Comparison of ENCODE assay signal across 24 mouse cellular contexts in the genomic region with DNA sequence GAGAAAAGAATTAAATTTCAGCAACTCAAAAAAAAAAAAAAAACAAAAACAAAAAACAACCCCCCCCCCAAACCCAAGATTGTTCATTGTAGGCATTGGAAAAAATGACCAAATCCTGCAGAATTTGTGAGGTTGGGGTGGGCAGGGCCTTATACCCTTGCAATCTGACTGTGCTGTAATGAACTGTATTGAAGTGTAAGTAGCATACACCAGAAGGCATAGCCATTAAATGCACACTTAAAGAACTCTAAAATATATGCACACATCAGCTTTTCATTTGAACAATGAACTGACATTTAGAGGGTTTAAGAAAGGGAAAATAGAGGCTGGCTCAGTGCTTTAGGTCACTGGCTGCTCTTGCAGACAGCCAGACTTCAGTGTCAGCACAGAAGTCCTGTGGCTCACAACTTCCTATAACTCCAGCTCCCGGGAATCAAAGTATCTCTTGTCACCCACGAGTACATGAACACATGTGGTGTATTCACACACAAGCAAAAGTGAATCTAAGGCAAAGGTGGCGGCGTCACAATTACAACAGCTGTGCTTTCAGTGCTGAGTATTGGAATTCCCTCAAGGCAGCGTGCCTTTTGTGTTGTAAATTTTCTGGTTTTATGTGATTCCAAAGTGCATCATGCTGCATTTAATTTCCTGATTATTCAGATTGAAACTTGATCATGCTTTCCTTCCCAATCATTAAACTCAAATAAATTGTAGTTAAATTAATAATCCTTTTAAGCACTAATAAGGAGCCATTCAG.
DNase-seq lines count a peak whose midpoint lies in the region; ATAC-seq and TF ChIP-seq lines count a peak whose summit lies in the region.
"Had no signal": no experiment of that assay in that cellular context is flagged by ENCODE, and none has a peak within 500 bp of the region (broad histone marks: within the 10 kb centered on the region; RNA-seq: fewer than 3 reads in every experiment).

No protein-coding gene starts in this region.

- H3K4me2 ChIP-seq in hindbrain, embryonic 11.5 days (replicated peaks; ENCODE audit: low read depth, low read length), result no peak overlapping the region
- no peak overlapping the region for H3K4me2 ChIP-seq in hindbrain, embryonic 12.5 days (replicated peaks)
- H3K4me2 ChIP-seq in neural tube, embryonic 11.5 days (ENCODE audit: low read depth), result no peak overlapping the region
- no peak overlapping the region for H3K4me2 ChIP-seq in midbrain, embryonic 13.5 days (replicated peaks)
- H3K4me2 ChIP-seq: liver, embryonic 12.5 days; neural tube, embryonic 12.5 days; stomach, embryonic 15.5 days had no signal

- no peaks in the 10 kb centered on the region for H3K4me1 ChIP-seq in hindbrain, embryonic 11.5 days (replicated peaks; ENCODE audit: control insufficient read depth, insufficient read depth, low read length)
- H3K4me1 ChIP-seq in hindbrain, embryonic 12.5 days, result no peaks in the 10 kb centered on the region
- H3K4me1 ChIP-seq in neural tube, embryonic 11.5 days (ENCODE audit: control insufficient read depth, insufficient read depth, low read length), result peaks cover 4% of the 10 kb centered on the region; the same call in 1 of the 2 replicates
- peaks cover 9% of the 10 kb centered on the region for H3K4me1 ChIP-seq in midbrain, embryonic 13.5 days (replicated peaks)
- H3K4me1 ChIP-seq in cerebellum, adult 2 months (ENCODE audit: control insufficient read depth, insufficient read depth, low read length), result no peaks in the 10 kb centered on the region
- H3K4me1 ChIP-seq: liver, embryonic 12.5 days had no signal

- 32% methylated on average over 5 of the region's 5 CpGs for whole genome bisulfite sequencing in hindbrain, embryonic 11.5 days
- 26% methylated on average over 5 of the region's 5 CpGs for WGBS in hindbrain, embryonic 12.5 days
- WGBS in neural tube, embryonic 11.5 days, result 36% methylated on average over 5 of the region's 5 CpGs
- 17% methylated on average over 5 of the region's 5 CpGs for WGBS in midbrain, embryonic 13.5 days
- 64% methylated on average over 5 of the region's 5 CpGs for WGBS in cerebellum, adult 2 months

- DNase-seq in hindbrain, embryonic 11.5 days (ENCODE audit: low spot score), result peak; percentile 45
- peak; percentile 40 for DNase-seq in neural tube, embryonic 11.5 days (ENCODE audit: low spot score)
- DNase-seq in neural tube, embryonic 10.5 days (ENCODE audit: extremely low spot score, low spot score), result no peak
- DNase-seq in embryo, embryonic 11 days, result peak; percentile 34
- no peak for DNase-seq in cerebellum, adult 2 months
- DNase-seq in gastrocnemius, postnatal 10 days, result no peak
- DNase-seq: adrenal gland, postnatal 25 days; cerebellum, postnatal 10 days; heart, postnatal 4 days; left cerebral cortex, postnatal 4 days; lung, adult 18-20 months; lung, postnatal 10 days; right cerebral cortex, adult 18-20 months; right cerebral cortex, postnatal 4 days; thymus, postnatal 25 days had no signal

- no peak for ATAC-seq in hindbrain, embryonic 11.5 days (ENCODE audit: low FRiP score)
- no peak for ATAC-seq in hindbrain, embryonic 12.5 days (ENCODE audit: low FRiP score)
- no peak for ATAC-seq in neural tube, embryonic 11.5 days (ENCODE audit: insufficient read depth, low FRiP score, low TSS enrichment)
- 0 out of 2 replicates have a peak, but pooled peaks have one; percentile 45 for ATAC-seq in midbrain, embryonic 13.5 days
- ATAC-seq: intestine, postnatal 0 days; liver, embryonic 12.5 days had no signal

- H3K36me3 ChIP-seq in hindbrain, embryonic 11.5 days (ENCODE audit: control insufficient read depth, insufficient read depth, low read length), result no peaks in the 10 kb centered on the region
- no peaks in the 10 kb centered on the region for H3K36me3 ChIP-seq in hindbrain, embryonic 12.5 days
- H3K36me3 ChIP-seq in neural tube, embryonic 11.5 days (ENCODE audit: control insufficient read depth, insufficient read depth, low read length), result no peaks in the 10 kb centered on the region
- H3K36me3 ChIP-seq in midbrain, embryonic 13.5 days, result no peaks in the 10 kb centered on the region
- H3K36me3 ChIP-seq: forebrain, embryonic 10.5 days; heart, embryonic 10.5 days; liver, embryonic 12.5 days; neural tube, embryonic 12.5 days; stomach, embryonic 15.5 days had no signal

- TF ChIP-seq POLR2A in cerebellum, adult 2 months (IDR thresholded peaks at IDR 0.05; ENCODE audit: borderline replicate concordance, insufficient read depth, low read length), result no peak

- no peaks in the 10 kb centered on the region for H3K9me3 ChIP-seq in hindbrain, embryonic 11.5 days (ENCODE audit: control insufficient read depth, low read length)
- H3K9me3 ChIP-seq in hindbrain, embryonic 12.5 days (replicated peaks), result no peaks in the 10 kb centered on the region
- no peaks in the 10 kb centered on the region for H3K9me3 ChIP-seq in neural tube, embryonic 11.5 days (ENCODE audit: control insufficient read depth, low read length)
- no peaks in the 10 kb centered on the region for H3K9me3 ChIP-seq in midbrain, embryonic 13.5 days
- H3K9me3 ChIP-seq: forebrain, embryonic 10.5 days; heart, embryonic 10.5 days; liver, embryonic 12.5 days; neural tube, embryonic 12.5 days; stomach, embryonic 15.5 days had no signal

- no peak overlapping the region for H3K4me3 ChIP-seq in hindbrain, embryonic 11.5 days (ENCODE audit: low read depth, low read length)
- no peak overlapping the region for H3K4me3 ChIP-seq in hindbrain, embryonic 12.5 days
- no peak overlapping the region for H3K4me3 ChIP-seq in neural tube, embryonic 11.5 days (ENCODE audit: low read depth, low read length)
- H3K4me3 ChIP-seq in midbrain, embryonic 13.5 days (replicated peaks), result no peak overlapping the region
- no peak overlapping the region for H3K4me3 ChIP-seq in cerebellum, adult 2 months (replicated peaks; ENCODE audit: insufficient read depth, low read depth, low read length)
- H3K4me3 ChIP-seq: forebrain, embryonic 10.5 days; heart, embryonic 10.5 days; left cerebral cortex, adult 2 months; liver, embryonic 12.5 days; neural tube, embryonic 12.5 days; stomach, embryonic 15.5 days had no signal

- no peak overlapping the region for H3K27ac ChIP-seq in hindbrain, embryonic 11.5 days (ENCODE audit: low read depth, low read length)
- H3K27ac ChIP-seq in hindbrain, embryonic 12.5 days, result no peak overlapping the region
- H3K27ac ChIP-seq in neural tube, embryonic 11.5 days (ENCODE audit: low read depth, low read length), result no peak overlapping the region
- H3K27ac ChIP-seq in midbrain, embryonic 13.5 days, result no peak overlapping the region
- H3K27ac ChIP-seq in cerebellum, adult 2 months (ENCODE audit: insufficient read depth, low read length), result no peak overlapping the region
- H3K27ac ChIP-seq: heart, embryonic 10.5 days; left cerebral cortex, adult 2 months; liver, embryonic 12.5 days; neural tube, embryonic 12.5 days; stomach, embryonic 15.5 days had no signal

- TF ChIP-seq CTCF in cerebellum, adult 2 months (IDR thresholded peaks at IDR 0.05; ENCODE audit: borderline replicate concordance, insufficient read depth, low read depth, low read length), result no peak

- H3K9ac ChIP-seq in hindbrain, embryonic 11.5 days (ENCODE audit: low read depth, low read length), result no peak overlapping the region
- no peak overlapping the region for H3K9ac ChIP-seq in hindbrain, embryonic 12.5 days
- no peak overlapping the region for H3K9ac ChIP-seq in neural tube, embryonic 11.5 days (ENCODE audit: low read length)
- no peak overlapping the region for H3K9ac ChIP-seq in midbrain, embryonic 13.5 days (replicated peaks)
- H3K9ac ChIP-seq: liver, embryonic 12.5 days; neural tube, embryonic 12.5 days; stomach, embryonic 15.5 days had no signal

- H3K27me3 ChIP-seq in hindbrain, embryonic 11.5 days (ENCODE audit: control insufficient read depth, insufficient read depth, low read length), result no peaks in the 10 kb centered on the region
- H3K27me3 ChIP-seq in hindbrain, embryonic 12.5 days, result no peaks in the 10 kb centered on the region
- H3K27me3 ChIP-seq in neural tube, embryonic 11.5 days (ENCODE audit: control insufficient read depth, insufficient read depth, low read length), result no peaks in the 10 kb centered on the region
- no peaks in the 10 kb centered on the region for H3K27me3 ChIP-seq in midbrain, embryonic 13.5 days
- H3K27me3 ChIP-seq in cerebellum, adult 2 months (ENCODE audit: control insufficient read depth, insufficient read depth, low read length), result no peaks in the 10 kb centered on the region
- H3K27me3 ChIP-seq: liver, embryonic 12.5 days; neural tube, embryonic 12.5 days; stomach, embryonic 15.5 days had no signal

Comparison
In these comparisons a context has a peak if more than half of its experiments do, and no peak if none do; other contexts are left out.
1. DNase-seq: peak in hindbrain, embryonic 11.5 days (single experiment), neural tube, embryonic 11.5 days (single experiment) and embryo, embryonic 11 days (single experiment); none in neural tube, embryonic 10.5 days (single experiment), cerebellum, adult 2 months (0 of 2) and gastrocnemius, postnatal 10 days (single experiment).